Mouse (Mus musculus): ENCODE measurements around the gene Olfr110. TPM values are rescaled to one million over a fixed set of nuclear protein-coding genes. Genes with fewer than 3 reads are reported as not detected.
"Not testable (repeated sequence)": the region's sequence is repeated elsewhere in the genome, so short reads cannot be mapped to it uniquely, and the experiment has no call there.

The Olfr110 gene
- total RNA-seq (2021) = not detected
- long read RNA-seq, experiment 1 = 0 reads
- long read RNA-seq, experiment 2 = 0 reads

DNA sequence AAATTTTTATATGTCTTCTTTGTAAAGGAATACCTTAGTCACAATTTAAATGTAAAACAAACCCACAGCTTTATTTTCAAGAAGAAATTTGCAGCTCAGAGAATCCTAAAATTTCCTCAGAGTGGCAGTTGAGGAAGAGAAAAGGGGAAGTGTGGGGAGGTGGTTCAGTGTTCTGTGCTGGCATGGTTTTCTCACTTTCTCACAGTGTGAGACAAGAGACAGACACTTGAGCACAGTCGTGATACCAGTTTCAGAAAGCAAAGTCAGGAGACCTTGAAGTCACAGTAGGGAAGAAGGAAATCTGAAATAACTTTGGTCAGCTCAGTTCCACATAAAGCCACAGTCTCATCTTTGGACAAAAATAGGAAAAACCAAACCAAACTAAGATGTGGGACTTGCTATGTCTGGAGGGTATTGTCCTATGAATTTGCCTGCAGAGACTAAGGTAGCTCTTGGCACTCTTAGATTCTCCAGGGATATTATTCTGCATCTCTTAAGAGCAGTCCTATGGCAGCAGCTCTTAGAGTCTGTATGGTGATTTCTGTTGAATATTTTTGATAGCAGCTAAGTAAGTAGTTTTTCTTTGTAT, at the start of gene Olfr110:
Olfr110 (plus strand) TSS at position 539 of the 589 bp plus-strand sequence.
- DNase-seq (ENCODE audit: extremely low spot score in 1 of 2, low spot score in 2 of 2) = no peak
- TF ChIP-seq CTCF (IDR thresholded peaks at IDR 0.05) = no peak
- no peak within 1 kb of the TSS for H3K27ac ChIP-seq
- intact Hi-C loops (cut with DNase I) = no loop called here
- no peak within 1 kb of the TSS for H3K4me3 ChIP-seq

GRCm38 (mm10) chr17:37445180-37445579, 47.1 kb upstream of the Olfr110 start, which contains the start of gene Olfr108:
Gene Olfr108 (plus strand): TSS chr17:37445480.
- Histone ChIP-seq H3K27ac (no peak within 1 kb of the TSS), H3K4me3 (no peak within 1 kb of the TSS)
- intact Hi-C loops (cut with DNase I) = no loop called here
- TF ChIP-seq CTCF (IDR thresholded peaks at IDR 0.05) = no peak
- no peak for DNase-seq (ENCODE audit: extremely low spot score in 1 of 2, low spot score in 2 of 2)

DNA sequence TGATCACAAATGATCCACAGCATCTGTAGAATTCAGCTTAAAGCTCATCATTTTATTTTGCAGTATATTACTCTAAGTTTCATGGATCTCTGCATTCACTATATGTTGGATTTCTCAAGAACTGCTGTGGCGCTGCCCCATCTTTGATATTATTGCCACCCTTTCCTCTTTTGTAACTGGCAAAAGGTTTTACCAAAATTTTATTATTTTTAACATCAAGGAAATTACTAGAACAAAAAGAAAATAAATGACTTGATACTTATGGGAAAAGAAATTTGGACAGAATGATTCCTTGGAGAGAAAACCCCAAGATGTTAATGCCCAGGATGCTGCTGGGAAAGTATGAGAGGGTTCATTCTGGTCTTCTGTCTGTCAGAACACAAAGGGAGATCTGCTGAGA, 33.7 kb upstream of the Olfr110 start, which contains the start of gene Olfr109:
Olfr109 (plus strand) TSS at position 301 of the 400 bp plus-strand sequence.
- TF ChIP-seq CTCF (IDR thresholded peaks at IDR 0.05) = no peak
- no peak for DNase-seq (ENCODE audit: extremely low spot score in 1 of 2, low spot score in 2 of 2)
- intact Hi-C loops (cut with DNase I) = no loop called here
- no peak within 1 kb of the TSS for H3K4me3 ChIP-seq
- no peak within 1 kb of the TSS for H3K27ac ChIP-seq

- no peak within 1 kb of the TSS for H3K4me3 ChIP-seq
- TF ChIP-seq CTCF (IDR thresholded peaks at IDR 0.05) = no peak
- DNase-seq (ENCODE audit: extremely low spot score in 1 of 2, low spot score in 2 of 2) = no peak
- H3K27ac ChIP-seq = no peak within 1 kb of the TSS
- intact Hi-C loops (cut with DNase I) = no loop called here
These were observed 8.8 kb upstream of the Olfr110 start, which contains the start of gene H2-M2 for GRCm38 (mm10) chr17:37483452-37483851. Gene H2-M2 (minus strand): TSS chr17:37483552.

DNA sequence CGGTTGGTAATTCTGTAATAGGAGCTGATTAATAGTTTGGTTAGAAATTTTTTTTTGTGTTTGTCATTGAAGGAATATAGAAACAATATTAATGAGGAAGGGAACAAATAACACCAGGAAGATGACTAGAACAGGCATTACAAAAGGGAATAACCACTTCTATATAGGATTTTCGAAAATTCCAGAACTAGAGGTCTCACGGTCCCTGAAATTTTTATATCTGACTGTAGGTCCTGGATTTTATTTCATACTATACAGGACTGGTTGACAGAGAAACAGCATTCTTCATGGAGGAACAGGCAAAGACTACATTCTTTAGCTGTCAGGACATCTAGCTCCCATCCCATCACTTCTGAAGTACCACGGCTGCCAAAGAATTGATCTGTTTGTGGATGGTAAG, 15.5 kb downstream of the Olfr110 start, which contains the start of gene Olfr111:
Olfr111 (plus strand) TSS at position 301 of the 400 bp plus-strand sequence.
- TF ChIP-seq CTCF (IDR thresholded peaks at IDR 0.05) = no peak
- no peak within 1 kb of the TSS for H3K4me3 ChIP-seq
- no peak within 1 kb of the TSS for H3K27ac ChIP-seq
- DNase-seq (ENCODE audit: extremely low spot score in 1 of 2, low spot score in 2 of 2) = no peak
- intact Hi-C loops (cut with DNase I) = no loop called here

- DNase-seq (ENCODE audit: extremely low spot score in 1 of 2, low spot score in 2 of 2); intact Hi-C loops (cut with DNase I); H3K27ac ChIP-seq; H3K4me3 ChIP-seq: not testable (repeated sequence)
These were observed 32.3 kb downstream of the Olfr110 start for GRCm38 (mm10) chr17:37524612-37525011.

DNA sequence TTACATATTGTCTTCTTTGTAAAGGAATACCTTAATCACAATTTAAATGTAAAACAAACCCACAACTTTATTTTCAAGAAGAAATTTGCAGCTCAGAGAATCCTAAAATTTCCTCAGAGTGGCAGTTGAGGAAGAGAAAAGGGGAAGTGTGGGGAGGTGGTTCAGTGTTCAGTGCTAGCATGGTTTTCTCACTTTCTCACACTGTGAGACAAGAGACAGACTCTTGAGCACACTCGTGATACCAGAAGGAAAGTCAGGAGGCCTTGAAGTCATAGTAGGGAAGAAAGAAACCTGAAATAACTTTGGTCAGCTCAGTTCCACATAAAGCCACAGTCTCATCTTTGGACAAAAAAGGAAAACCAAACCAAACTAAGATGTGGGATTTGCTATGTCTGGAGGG, 33.2 kb downstream of the Olfr110 start:
- H3K27ac ChIP-seq; DNase-seq (ENCODE audit: extremely low spot score in 1 of 2, low spot score in 2 of 2); H3K4me3 ChIP-seq; intact Hi-C loops (cut with DNase I): not testable (repeated sequence)

DNA sequence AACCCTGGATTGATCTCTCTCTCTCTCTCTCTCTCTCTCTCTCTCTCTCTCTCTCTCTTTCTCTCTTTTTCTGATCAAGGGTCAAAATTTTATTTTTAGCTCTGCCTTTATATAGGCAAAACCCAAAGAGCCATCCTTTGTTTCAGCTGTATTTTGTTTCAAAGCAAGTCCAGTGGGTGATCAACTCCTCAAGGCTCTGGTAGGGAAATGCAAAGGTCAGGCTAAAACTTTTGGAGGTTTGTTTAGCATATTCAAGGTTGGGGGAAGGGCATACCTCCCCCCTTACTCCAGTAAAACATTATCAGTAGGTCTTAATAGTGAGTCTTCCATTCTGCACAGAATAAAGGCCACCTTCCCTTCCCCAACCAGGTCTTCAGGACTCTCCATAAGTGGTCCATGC, 42.9 kb downstream of the Olfr110 start:
- no peak for DNase-seq (ENCODE audit: extremely low spot score in 1 of 2, low spot score in 2 of 2)
- no peak for TF ChIP-seq CTCF (IDR thresholded peaks at IDR 0.05)
- Histone ChIP-seq H3K27ac (no peak overlapping the region), H3K4me3 (no peak overlapping the region)
- intact Hi-C loops (cut with DNase I) = no loop called here

- H3K27ac ChIP-seq; H3K4me3 ChIP-seq; DNase-seq (ENCODE audit: extremely low spot score in 1 of 2, low spot score in 2 of 2); intact Hi-C loops (cut with DNase I): not testable (repeated sequence)
These were observed 46.1 kb downstream of the Olfr110 start for GRCm38 (mm10) chr17:37538416-37538815.

DNA sequence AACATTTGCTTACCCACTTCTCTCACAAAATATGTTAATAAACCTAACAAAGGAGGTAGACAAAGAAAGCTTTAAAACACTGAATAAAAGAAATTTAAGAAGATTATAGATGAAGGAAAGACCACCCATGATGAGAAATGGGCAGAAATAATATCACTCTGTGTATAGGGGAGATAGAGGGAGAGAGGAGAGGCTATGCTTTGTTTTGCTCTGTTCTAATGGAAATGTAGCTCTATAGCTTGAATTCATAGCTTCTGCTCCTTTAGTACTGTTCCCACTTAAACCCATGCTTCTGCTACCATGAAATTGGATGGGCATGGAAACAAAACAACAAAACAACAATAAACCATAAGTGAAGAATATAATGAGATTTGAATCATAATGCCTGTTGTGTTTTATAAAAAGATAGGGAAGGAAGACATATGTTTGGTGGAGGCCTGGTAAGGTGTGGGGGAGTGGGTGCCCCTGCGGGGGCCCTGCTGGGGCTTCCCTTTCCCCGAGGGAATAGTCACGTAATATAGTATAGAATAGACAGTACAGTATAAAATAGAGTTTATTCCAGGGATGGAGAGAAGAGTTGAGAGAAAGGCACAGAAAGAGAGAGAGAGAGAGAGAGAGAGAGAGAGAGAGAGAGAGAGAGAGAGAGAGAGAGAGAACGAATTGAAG, 49.3 kb downstream of the Olfr110 start:
- DNase-seq (ENCODE audit: extremely low spot score in 1 of 2, low spot score in 2 of 2) = no peak
- Histone ChIP-seq H3K4me3 (no peak overlapping the region), H3K27ac (no peak overlapping the region)
- no peak for TF ChIP-seq CTCF (IDR thresholded peaks at IDR 0.05)
- intact Hi-C loops (cut with DNase I) = no loop called here

DNA sequence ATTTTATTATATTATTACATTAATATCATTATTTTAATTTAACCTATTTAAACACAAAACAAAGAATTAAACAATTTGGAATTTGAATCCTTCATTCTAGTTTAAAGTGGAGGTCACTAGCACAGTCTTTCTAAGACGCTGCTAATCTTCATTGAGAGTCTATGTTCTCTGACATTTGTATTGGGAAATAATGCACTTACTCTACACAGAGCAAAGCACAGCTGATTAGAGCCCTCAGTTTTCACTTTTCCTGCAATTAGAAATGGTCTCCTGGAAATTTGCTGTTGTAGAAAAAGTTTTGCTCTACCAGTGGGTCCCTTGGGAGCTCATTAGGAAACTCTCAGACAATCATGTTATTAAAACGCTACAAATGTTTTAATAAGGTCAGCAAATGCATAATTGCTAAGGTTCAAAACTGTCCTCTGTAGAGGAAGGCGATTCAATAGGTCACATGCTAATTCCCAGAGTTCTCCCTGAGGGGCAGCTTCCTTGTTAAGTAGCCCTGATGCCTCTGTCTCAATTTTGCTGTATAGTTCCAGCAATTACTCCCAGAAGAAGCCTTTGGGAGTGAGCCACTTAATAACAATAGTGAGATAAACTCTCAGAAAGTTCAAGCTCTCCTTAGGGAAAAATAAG, 51.6 kb downstream of the Olfr110 start:
- H3K27ac ChIP-seq = no peak overlapping the region
- H3K4me3 ChIP-seq = no peak overlapping the region
- no peak for TF ChIP-seq CTCF (IDR thresholded peaks at IDR 0.05)
- DNase-seq (ENCODE audit: extremely low spot score in 1 of 2, low spot score in 2 of 2) = no peak
- intact Hi-C loops (cut with DNase I) = no loop called here

Other genes starting within 250 kb of the Olfr110 start
- not detected for gene Olfr98, start 228.7 kb upstream of the Olfr110 start, total RNA-seq (2021)
- 1 to 10 TPM; 3.1 to 3.6 TPM for gene H2-M3, start 222.2 kb upstream of the Olfr110 start, total RNA-seq (2021)
- gene Olfr99, start 209.0 kb upstream of the Olfr110 start, total RNA-seq (2021) = not detected
- not detected for gene Olfr101, start 188.2 kb upstream of the Olfr110 start, total RNA-seq (2021)
- not detected for gene Olfr102, start 175.4 kb upstream of the Olfr110 start, total RNA-seq (2021)
- gene Olfr103, start 152.8 kb upstream of the Olfr110 start, total RNA-seq (2021) = not detected
- not detected for gene Olfr104-ps, start 132.9 kb upstream of the Olfr110 start, total RNA-seq (2021)
- gene Olfr105-ps, start 113.4 kb upstream of the Olfr110 start, total RNA-seq (2021) = not detected
- not detected for gene Olfr106-ps, start 102.1 kb upstream of the Olfr110 start, total RNA-seq (2021)
- not detected for gene Olfr107, start 93.2 kb upstream of the Olfr110 start, total RNA-seq (2021)
- not detected for gene Olfr108, start 47.0 kb upstream of the Olfr110 start, total RNA-seq (2021)
- not detected for gene Olfr109, start 33.6 kb upstream of the Olfr110 start, total RNA-seq (2021)
- not detected for gene H2-M2, start 8.9 kb upstream of the Olfr110 start, total RNA-seq (2021)
- not detected for gene Olfr111, start 15.6 kb downstream of the Olfr110 start, total RNA-seq (2021)
- gene Olfr112, start 77.0 kb downstream of the Olfr110 start, total RNA-seq (2021) = not detected
- not detected for gene Olfr113, start 85.2 kb downstream of the Olfr110 start, total RNA-seq (2021)
- gene Olfr114, start 100.3 kb downstream of the Olfr110 start, total RNA-seq (2021) = not detected
- not detected for gene Olfr115, start 134.6 kb downstream of the Olfr110 start, total RNA-seq (2021)
- not detected for gene Olfr116, start 134.7 kb downstream of the Olfr110 start, total RNA-seq (2021)
- gene Olfr117, start 171.3 kb downstream of the Olfr110 start, total RNA-seq (2021) = not detected
- gene Olfr118, start 174.5 kb downstream of the Olfr110 start, total RNA-seq (2021) = not detected
- not detected for gene Olfr119, start 204.1 kb downstream of the Olfr110 start, total RNA-seq (2021)
- gene Olfr120, start 229.3 kb downstream of the Olfr110 start, total RNA-seq (2021) = not detected